Mouse (Mus musculus): ENCODE measurements around the gene R3hdm1. TPM values are rescaled to one million over a fixed set of nuclear protein-coding genes. Genes with fewer than 3 reads are reported as not detected.
"Not testable (repeated sequence)": the region's sequence is repeated elsewhere in the genome, so short reads cannot be mapped to it uniquely, and the experiment has no call there.

Gene R3hdm1
- total RNA-seq, 2 experiments from 2014 or later, result 327 to 329 TPM

DNA sequence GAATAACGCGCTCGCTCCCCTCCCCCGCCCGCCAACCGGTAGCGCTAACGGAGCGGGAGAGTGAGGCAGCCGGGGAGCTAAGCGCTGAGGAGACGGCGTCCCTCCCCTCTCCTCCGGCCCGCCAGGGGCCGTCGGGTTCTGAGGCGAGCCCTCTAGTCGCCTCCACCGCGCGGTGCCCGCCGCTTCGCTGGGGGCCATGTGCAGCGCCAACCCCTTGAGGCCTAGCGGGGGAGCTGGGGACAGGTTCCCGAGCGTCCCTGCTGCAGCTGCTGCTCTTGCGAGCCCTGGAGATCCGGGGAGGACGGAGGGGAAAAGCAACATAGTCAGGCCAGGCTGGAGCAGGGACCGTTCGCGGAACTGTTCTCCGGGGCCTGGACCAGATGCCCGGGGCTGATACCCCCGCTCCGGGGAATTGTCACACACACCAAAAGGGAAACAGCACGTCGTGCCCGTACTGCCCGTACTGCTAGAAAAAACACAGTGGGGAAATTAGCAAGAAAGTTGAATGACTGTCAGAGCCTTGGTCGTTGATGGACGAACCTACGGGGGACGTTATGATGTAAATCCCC is 503 bp downstream of the R3hdm1 start:
- DNase-seq (ENCODE audit: extremely low spot score in 1 of 2, low spot score in 2 of 2), result no peak
- intact Hi-C loops (cut with DNase I), result no loop called here

- intact Hi-C loops (cut with DNase I), result no loop called here
- DNase-seq (ENCODE audit: extremely low spot score in 1 of 2, low spot score in 2 of 2), result no peak
Observed at GRCm38 (mm10) chr1:128120913-128121627, 18.0 kb downstream of the R3hdm1 start.

- intact Hi-C loops (cut with DNase I); DNase-seq (ENCODE audit: extremely low spot score in 1 of 2, low spot score in 2 of 2): not testable (repeated sequence)
Observed at GRCm38 (mm10) chr1:128136222-128136621, 33.1 kb downstream of the R3hdm1 start.

- peak in 1 of 2 experiments; percentile 23 for DNase-seq (ENCODE audit: extremely low spot score in 1 of 2, low spot score in 2 of 2)
- intact Hi-C loops (cut with DNase I), result loop anchor here (5.0 to 10.0 kb wide), 2 partner anchors 204 to 316 kb away; no protein-coding TSS in a partner anchor
Observed at GRCm38 (mm10) chr1:128141039-128141438, 37.9 kb downstream of the R3hdm1 start.

GRCm38 (mm10) chr1:128141737-128142136 is 38.6 kb downstream of the R3hdm1 start:
- intact Hi-C loops (cut with DNase I), result loop anchor here (5.0 to 10.0 kb wide), 2 partner anchors 204 to 317 kb away; no protein-coding TSS in a partner anchor
- peak in 1 of 2 experiments; percentile 31 for DNase-seq (ENCODE audit: extremely low spot score in 1 of 2, low spot score in 2 of 2)

- intact Hi-C loops (cut with DNase I), result no loop called here
- DNase-seq (ENCODE audit: extremely low spot score in 1 of 2, low spot score in 2 of 2), result no peak
Observed at GRCm38 (mm10) chr1:128166956-128167355, 63.9 kb downstream of the R3hdm1 start.

DNA sequence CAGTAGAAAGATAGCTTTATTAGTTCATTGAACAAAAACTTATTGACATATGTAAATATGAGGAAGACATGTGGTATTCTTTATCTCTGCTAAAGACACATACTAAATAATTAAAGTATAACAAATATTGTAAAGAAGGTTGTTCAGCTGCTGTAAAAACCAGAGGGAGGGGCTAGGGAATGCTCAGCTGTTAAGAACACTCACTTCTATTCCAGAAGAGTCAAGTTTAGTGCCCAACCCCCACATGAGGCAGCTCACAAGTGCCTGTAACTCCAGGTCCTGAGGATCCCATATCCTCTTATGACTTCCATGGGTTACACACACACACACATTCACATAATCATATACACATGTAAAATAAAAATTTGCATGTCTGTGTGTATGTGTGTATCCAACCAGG is 67.0 kb downstream of the R3hdm1 start:
- intact Hi-C loops (cut with DNase I), result no loop called here
- DNase-seq (ENCODE audit: extremely low spot score in 1 of 2, low spot score in 2 of 2), result no peak

GRCm38 (mm10) chr1:128191426-128191825 is 88.3 kb downstream of the R3hdm1 start:
- intact Hi-C loops (cut with DNase I), result no loop called here
- DNase-seq (ENCODE audit: extremely low spot score in 1 of 2, low spot score in 2 of 2), result no peak

DNA sequence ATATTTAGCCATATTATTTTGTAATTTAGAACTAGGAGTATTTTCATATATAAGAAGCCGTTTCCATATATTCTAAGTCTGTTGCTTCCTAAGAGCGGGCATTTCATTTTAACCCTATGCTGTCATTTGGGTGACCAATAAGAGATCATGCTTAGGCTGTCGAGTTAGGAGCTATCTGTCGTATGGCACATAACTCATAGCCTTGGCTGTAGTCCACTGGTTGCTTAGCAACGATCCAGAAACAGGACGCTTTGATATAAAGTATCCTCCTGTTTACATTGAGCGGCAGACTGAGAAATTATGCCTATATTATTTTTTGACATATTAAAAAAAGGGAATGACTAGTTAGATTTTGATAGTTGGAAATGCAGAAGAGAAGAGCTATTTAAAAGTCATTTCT is 89.3 kb downstream of the R3hdm1 start:
- intact Hi-C loops (cut with DNase I), result no loop called here
- no peak for DNase-seq (ENCODE audit: extremely low spot score in 1 of 2, low spot score in 2 of 2)

DNA sequence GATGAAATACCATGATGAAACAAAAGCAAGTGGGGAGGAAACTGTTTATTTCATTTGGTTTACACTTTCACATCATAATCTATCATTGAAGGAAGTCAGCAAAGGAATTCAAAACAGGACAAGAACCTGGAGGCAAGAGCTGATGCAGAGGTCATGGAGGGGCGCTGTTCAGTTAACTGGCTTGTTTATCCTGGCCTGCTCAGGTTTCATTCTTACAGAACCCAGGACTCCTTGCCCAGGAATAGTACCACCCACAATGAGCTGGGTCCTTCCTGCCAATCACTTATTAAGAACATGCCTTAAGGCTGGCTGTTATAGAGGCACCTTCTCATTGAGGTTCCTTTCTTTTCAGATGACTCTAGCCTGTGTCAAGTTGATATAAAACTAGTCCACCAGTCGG is 90.9 kb downstream of the R3hdm1 start:
- intact Hi-C loops (cut with DNase I), result no loop called here
- no peak for DNase-seq (ENCODE audit: extremely low spot score in 1 of 2, low spot score in 2 of 2)

DNA sequence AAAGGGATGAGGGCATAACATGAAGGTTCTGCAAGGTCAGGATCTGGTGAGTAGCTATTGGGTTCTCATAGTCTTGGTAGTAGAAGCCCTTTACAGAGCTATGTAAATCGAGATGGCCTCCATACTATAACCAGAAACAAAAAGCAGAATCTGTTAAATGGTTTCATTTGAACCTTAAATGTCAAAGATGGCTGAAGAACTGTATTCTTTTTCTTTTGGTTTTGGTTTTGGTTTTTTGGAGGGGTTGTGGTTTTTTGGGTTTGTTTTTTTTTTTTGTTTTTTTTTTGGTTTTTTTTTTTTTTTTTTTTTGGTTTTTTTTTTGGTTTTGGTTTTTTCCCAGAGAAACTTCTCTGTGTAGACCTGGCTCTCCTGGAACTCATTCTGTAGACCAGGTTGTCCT is 94.3 kb downstream of the R3hdm1 start:
- intact Hi-C loops (cut with DNase I), result no loop called here
- no peak for DNase-seq (ENCODE audit: extremely low spot score in 1 of 2, low spot score in 2 of 2)

DNA sequence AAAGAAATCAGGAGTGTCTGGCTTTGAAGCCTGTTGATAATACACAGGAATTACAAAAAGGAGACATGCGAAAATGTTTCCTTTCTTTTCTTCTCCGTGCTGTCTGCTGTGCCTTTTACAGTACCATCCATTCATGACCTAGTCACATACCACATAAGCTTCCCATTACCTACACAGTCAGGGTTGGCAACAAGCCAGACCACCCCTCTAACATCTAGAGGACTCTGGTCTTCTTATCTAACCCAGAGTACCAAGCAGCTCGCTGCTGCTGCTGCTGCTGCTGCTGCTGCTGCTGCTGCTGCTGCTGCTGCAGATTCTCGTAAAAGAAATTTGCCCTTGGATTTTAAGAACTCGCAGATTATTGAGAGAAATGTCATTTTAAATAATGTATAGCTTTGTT is 110.2 kb downstream of the R3hdm1 start:
- peak in 1 of 2 experiments; percentile 33 for DNase-seq (ENCODE audit: extremely low spot score in 1 of 2, low spot score in 2 of 2)
- intact Hi-C loops (cut with DNase I), result no loop called here

DNA sequence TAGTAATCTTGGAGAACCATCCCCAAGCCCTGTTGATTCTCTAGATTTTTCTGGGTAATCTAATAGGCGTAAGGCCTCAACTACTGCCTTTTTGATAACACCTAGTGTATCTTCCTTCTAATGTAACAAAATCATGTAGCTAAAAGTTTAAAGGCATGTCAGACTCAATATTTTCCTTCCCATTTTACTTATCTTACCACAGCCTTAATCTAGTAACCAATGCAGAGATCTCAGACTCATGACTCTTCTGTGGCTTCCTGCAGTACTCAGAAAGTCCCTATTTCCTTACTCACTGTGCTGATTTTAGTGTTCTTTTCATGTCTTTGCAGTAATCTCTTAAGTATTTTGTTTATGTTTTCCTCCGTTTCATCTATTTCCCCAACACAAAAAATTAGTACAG is 118.8 kb downstream of the R3hdm1 start:
- intact Hi-C loops (cut with DNase I), result no loop called here
- DNase-seq (ENCODE audit: extremely low spot score in 1 of 2, low spot score in 2 of 2), result no peak

DNA sequence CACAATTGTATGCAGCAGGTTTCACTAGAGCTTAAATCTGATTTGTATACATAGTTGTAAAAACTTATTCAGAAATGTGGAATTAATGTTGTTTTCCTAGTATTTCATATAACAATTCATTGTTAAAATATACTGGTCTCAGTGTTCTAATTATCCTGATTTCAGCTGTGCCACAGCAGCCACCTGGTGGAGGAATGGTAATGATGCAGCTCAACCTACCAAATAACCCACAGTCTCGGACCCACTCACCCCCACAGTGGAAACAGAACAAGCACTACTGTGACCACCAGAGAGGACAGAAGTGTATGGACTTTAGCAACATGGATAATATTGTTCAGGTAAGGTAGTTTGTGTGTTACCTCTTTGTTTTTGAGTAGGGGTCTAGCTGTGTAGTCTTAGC is 120.2 kb downstream of the R3hdm1 start:
- DNase-seq (ENCODE audit: extremely low spot score in 1 of 2, low spot score in 2 of 2), result no peak
- intact Hi-C loops (cut with DNase I), result no loop called here

- no peak for DNase-seq (ENCODE audit: extremely low spot score in 1 of 2, low spot score in 2 of 2)
- intact Hi-C loops (cut with DNase I), result no loop called here
Observed at GRCm38 (mm10) chr1:128235181-128235580, 132.1 kb downstream of the R3hdm1 start.

GRCm38 (mm10) chr1:128243627-128243995 is 140.5 kb downstream of the R3hdm1 start, which contains the start of gene Ubxn4:
Gene Ubxn4 (plus strand): TSS chr1:128243964.
- intact Hi-C loops (cut with DNase I), result no loop called here
- peak in 1 of 2 experiments; percentile 20 for DNase-seq (ENCODE audit: extremely low spot score in 1 of 2, low spot score in 2 of 2)

DNA sequence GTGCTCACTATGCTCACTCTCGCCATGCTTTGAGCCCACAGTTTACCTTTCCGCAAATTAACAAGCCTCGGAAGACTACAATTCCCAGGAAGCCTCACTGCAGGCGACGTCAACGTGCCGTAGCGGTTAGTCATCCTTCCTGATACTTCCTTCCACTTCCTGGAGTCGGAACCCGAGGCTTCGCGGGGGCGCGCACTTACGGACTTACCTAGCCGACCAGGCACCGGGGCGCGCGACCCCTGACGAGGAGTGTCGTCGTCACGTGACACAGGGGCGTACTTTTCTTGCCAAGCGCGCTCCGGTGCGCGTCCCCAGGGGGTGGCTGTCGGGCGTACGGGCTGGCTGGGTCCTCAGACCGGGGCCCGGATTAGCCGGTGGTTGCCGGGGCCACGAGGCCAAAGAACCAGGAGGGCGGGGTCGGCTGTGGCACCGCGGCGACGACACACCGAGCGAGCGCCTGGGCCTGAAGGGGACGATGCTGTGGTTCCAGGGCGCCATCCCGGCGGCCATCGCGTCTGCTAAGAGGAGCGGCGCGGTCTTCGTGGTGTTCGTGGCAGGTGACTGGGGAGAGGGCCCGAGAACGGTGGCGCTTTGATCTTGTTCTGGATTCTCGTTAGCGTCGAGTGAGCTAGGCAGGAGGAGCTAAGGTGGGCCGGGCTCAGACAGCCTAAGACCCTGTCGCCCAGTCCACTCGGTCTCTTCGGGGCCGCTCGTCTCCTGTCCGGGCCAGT is 141.1 kb downstream of the R3hdm1 start:
- peak; percentile 94 to 98 for DNase-seq (ENCODE audit: extremely low spot score in 1 of 2, low spot score in 2 of 2)

GRCm38 (mm10) chr1:128244727-128245355 is 141.7 kb downstream of the R3hdm1 start:
- peak in 1 of 2 experiments; percentile 57 for DNase-seq (ENCODE audit: extremely low spot score in 1 of 2, low spot score in 2 of 2)
- intact Hi-C loops (cut with DNase I), result no loop called here

More for the DNA sequence above, 141.1 kb downstream of the R3hdm1 start:
- intact Hi-C loops (cut with DNase I), result no loop called here

GRCm38 (mm10) chr1:128267061-128267460 is 164.0 kb downstream of the R3hdm1 start:
- DNase-seq (ENCODE audit: extremely low spot score in 1 of 2, low spot score in 2 of 2); intact Hi-C loops (cut with DNase I): not testable (repeated sequence)

Data from left cerebral cortex, postnatal 10 days (tissue).